Mouse (Mus musculus) G1E (cell line): ENCODE measurements around the gene Dhcr7. TPM values are rescaled to one million over a fixed set of nuclear protein-coding genes. Genes with fewer than 3 reads are reported as not detected.

Source experiments
- ATAC-seq: 2 replicates; pipeline ENCODE4 v1.8.0; 2016; ENCODE audit warnings: mild to moderate bottlenecking; ENCODE audit not compliant: insufficient number of reproducible peaks, poor library complexity, low FRiP score, severe bottlenecking; ENCODE audit errors: extremely low read depth
- DNase-seq: peaks from one replicate; pipeline ENCODE4 v3.0.0; 2012; ENCODE audit warnings: low spot score
- H3K27me3 ChIP-seq: 2 replicates; pipeline ENCODE4 v1.6.1; 2012; ENCODE audit warnings: mild to moderate bottlenecking, low read length, inconsistent platforms; ENCODE audit not compliant: insufficient read depth
- H3K36me3 ChIP-seq: replicated peaks from 2 replicates; pipeline ENCODE3; 2012; ENCODE audit warnings: mild to moderate bottlenecking, inconsistent platforms
- H3K4me1 ChIP-seq: 2 replicates; pipeline ENCODE4 v1.6.1; 2012; ENCODE audit warnings: low read depth, low read length, inconsistent platforms, mixed read lengths; ENCODE audit not compliant: insufficient read depth
- H3K4me3 ChIP-seq: 2 replicates; pipeline ENCODE4 v1.5.1; 2012; ENCODE audit warnings: low read depth, mild to moderate bottlenecking, inconsistent platforms, low read length, moderate library complexity, mixed read lengths
- H3K9me3 ChIP-seq: replicated peaks from 2 replicates; pipeline ENCODE4 v1.6.1; 2012; ENCODE audit warnings: inconsistent platforms
- CTCF ChIP-seq: IDR thresholded peaks from 2 replicates; pipeline ENCODE4 v1.5.1; 2012; ENCODE audit warnings: low read depth, low read length, inconsistent platforms, mixed read lengths
- GATA1 ChIP-seq: IDR thresholded peaks from 2 replicates; pipeline ENCODE4 v1.6.1; 2012; ENCODE audit warnings: borderline replicate concordance, low read length, inconsistent platforms, mixed read lengths
- GATA2 ChIP-seq: IDR thresholded peaks from 2 replicates; pipeline ENCODE4 v1.6.1; 2012; ENCODE audit warnings: low read depth, low read length, inconsistent platforms, borderline replicate concordance
- POLR2AphosphoS5 ChIP-seq: IDR thresholded peaks from 2 replicates; pipeline ENCODE4 v1.6.1; 2012; ENCODE audit warnings: low read depth, low read length, inconsistent platforms; ENCODE audit not compliant: insufficient replicate concordance
- TAL1 ChIP-seq: conservative IDR thresholded peaks from 2 replicates; pipeline ENCODE4 v1.6.1; 2012; ENCODE audit warnings: low read depth, low read length, inconsistent platforms, mixed read lengths
- polyA plus RNA-seq: library from polyadenylated mRNA; stranded (reverse); fragments of >175 nt; gene quantifications from 2 replicates; pipeline ENCODE4 v1.2.3, GENCODE M21; 2012
- total RNA-seq, 2 experiments: library from RNA; stranded (forward) in 1 of 2; stranded (reverse) in 1 of 2; fragments of 200-1000 nt in 1 of 2; fragments of >200 nt in 1 of 2; fragmentation: Nextera tagmentation in 1 of 2; gene quantifications; 2 replicates each; pipeline ENCODE4 v1.2.3; 2014 to 2017

Gene Dhcr7
- total and polyA plus RNA-seq, 3 experiments = 16.3 to 83.0 (median 20.6) TPM

GRCm38 (mm10) chr7:143808909-143809308, 14.0 kb upstream of the Dhcr7 start:
- peaks cover 94% of the 10 kb centered on the region for H3K36me3 ChIP-seq
- DNase-seq = no peak

GRCm38 (mm10) chr7:143819201-143819600, 3.7 kb upstream of the Dhcr7 start:
- Histone ChIP-seq H3K27me3 (no peaks in the 10 kb centered on the region), H3K36me3 (peaks cover 63% of the 10 kb centered on the region), H3K9me3 (no peaks in the 10 kb centered on the region), H3K4me1 (peaks cover 21% of the 10 kb centered on the region), H3K4me3 (no peak overlapping the region)
- no peak for DNase-seq
- ATAC-seq = no peak
- TF ChIP-seq TAL1 = no peak
- no peak for TF ChIP-seq GATA2
- no peak for TF ChIP-seq GATA1
- TF ChIP-seq CTCF = no peak
- no peak for TF ChIP-seq POLR2AphosphoS5

More at GRCm38 (mm10) chr7:143808909-143809308, 14.0 kb upstream of the Dhcr7 start:
- no peak overlapping the region for H3K4me3 ChIP-seq
- no peaks in the 10 kb centered on the region for H3K4me1 ChIP-seq
- ATAC-seq = peak; percentile 28; the same call in 1 of the 2 replicates
- TF ChIP-seq TAL1 (no peak), CTCF (peak; percentile 49), GATA2 (no peak)
- no peaks in the 10 kb centered on the region for H3K9me3 ChIP-seq
- H3K27me3 ChIP-seq = no peaks in the 10 kb centered on the region

- no peak for TF ChIP-seq POLR2AphosphoS5
- DNase-seq (no peak), ATAC-seq (no peak)
- no peaks in the 10 kb centered on the region for H3K9me3 ChIP-seq
- H3K27me3 ChIP-seq = no peaks in the 10 kb centered on the region
- peaks cover 25% of the 10 kb centered on the region for H3K4me1 ChIP-seq
- peaks cover 45% of the 10 kb centered on the region for H3K36me3 ChIP-seq
- no peak overlapping the region for H3K4me3 ChIP-seq
These were observed 1.7 kb upstream of the Dhcr7 start for GRCm38 (mm10) chr7:143821241-143821640.

GRCm38 (mm10) chr7:143823266-143823605, 291 bp downstream of the Dhcr7 start:
- H3K4me1 ChIP-seq = peaks cover 32% of the 10 kb centered on the region
- DNase-seq (no peak), ATAC-seq (no peak)
- H3K4me3 ChIP-seq = peak overlapping the region; percentile 76
- peaks cover 34% of the 10 kb centered on the region for H3K36me3 ChIP-seq
- TF ChIP-seq GATA1 (no peak), POLR2AphosphoS5 (no peak), CTCF (no peak), TAL1 (no peak), GATA2 (no peak)
- no peaks in the 10 kb centered on the region for H3K9me3 ChIP-seq
- no peaks in the 10 kb centered on the region for H3K27me3 ChIP-seq

- no peaks in the 10 kb centered on the region for H3K27me3 ChIP-seq
- DNase-seq (no peak), ATAC-seq (no peak)
- TF ChIP-seq POLR2AphosphoS5 = no peak
- no peak overlapping the region for H3K4me3 ChIP-seq
- peaks cover 12% of the 10 kb centered on the region for H3K36me3 ChIP-seq
- no peaks in the 10 kb centered on the region for H3K9me3 ChIP-seq
- peaks cover 47% of the 10 kb centered on the region for H3K4me1 ChIP-seq
These were observed 4.0 kb downstream of the Dhcr7 start for GRCm38 (mm10) chr7:143826985-143827384.

GRCm38 (mm10) chr7:143829504-143830331, 6.8 kb downstream of the Dhcr7 start:
- H3K27me3 ChIP-seq = no peaks in the 10 kb centered on the region
- peak; percentile 98 for DNase-seq
- peak; percentile 98 for ATAC-seq
- peaks cover 39% of the 10 kb centered on the region for H3K36me3 ChIP-seq
- TF ChIP-seq CTCF = peak; percentile 91
- no peak for TF ChIP-seq GATA1
- no peak for TF ChIP-seq POLR2AphosphoS5
- TF ChIP-seq GATA2 = no peak
- no peaks in the 10 kb centered on the region for H3K9me3 ChIP-seq
- H3K4me1 ChIP-seq = peaks cover 63% of the 10 kb centered on the region
- H3K4me3 ChIP-seq = peak overlapping the region; percentile 80

- Histone ChIP-seq H3K9me3 (no peaks in the 10 kb centered on the region), H3K36me3 (peaks cover 46% of the 10 kb centered on the region), H3K4me3 (peak overlapping the region; percentile 80), H3K4me1 (peaks cover 67% of the 10 kb centered on the region), H3K27me3 (no peaks in the 10 kb centered on the region)
- TF ChIP-seq TAL1 (no peak), GATA1 (no peak), CTCF (no peak), POLR2AphosphoS5 (no peak), GATA2 (no peak)
- ATAC-seq = no peak
- no peak for DNase-seq
These were observed 7.5 kb downstream of the Dhcr7 start for GRCm38 (mm10) chr7:143830399-143830798.
